Mouse (Mus musculus): Measurements from ENCODE around the gene Zfp26. TPM values are rescaled to one million over a fixed set of nuclear protein-coding genes. Genes with fewer than 3 reads are reported as not detected.

Gene Zfp26
- polyA plus RNA-seq, 1 experiment from 2014 or later, result 20.5 TPM

GRCm38 (mm10) chr9:20443183-20443783 is 16.7 kb downstream of the Zfp26 start:
- WGBS, result 92% methylated on average over 4 of the region's 4 CpGs
- Histone ChIP-seq H3K9me3 (replicated peaks) (peaks cover 12% of the 10 kb centered on the region), H3K4me1 (no peaks in the 10 kb centered on the region), H3K27me3 (ENCODE audit: low read depth, poor library complexity, severe bottlenecking) (no peaks in the 10 kb centered on the region), H3K36me3 (peaks cover 97% of the 10 kb centered on the region), H3K4me3 (no peak overlapping the region), H3K27ac (replicated peaks) (no peak overlapping the region)
- DNase-seq (ENCODE audit: low spot score), result no peak

GRCm38 (mm10) chr9:20430004-20430403 is 30.0 kb downstream of the Zfp26 start:
- Histone ChIP-seq H3K27me3 (ENCODE audit: low read depth, poor library complexity, severe bottlenecking) (no peaks in the 10 kb centered on the region), H3K27ac (replicated peaks) (no peak overlapping the region), H3K4me3 (no peak overlapping the region), H3K36me3 (peaks cover 24% of the 10 kb centered on the region), H3K9me3 (replicated peaks) (peaks cover 2% of the 10 kb centered on the region; the same call in 1 of the 2 replicates), H3K4me1 (no peaks in the 10 kb centered on the region)
- WGBS, result 89% methylated on average over 3 of the region's 3 CpGs
- no peak for DNase-seq (ENCODE audit: low spot score)

- no peak for DNase-seq (ENCODE audit: low spot score)
- no peak overlapping the region for H3K27ac ChIP-seq (replicated peaks)
- no peaks in the 10 kb centered on the region for H3K36me3 ChIP-seq
- H3K4me1 ChIP-seq, result no peaks in the 10 kb centered on the region
- WGBS, result 15% methylated on average over 1 of the region's 1 CpGs
- H3K9me3 ChIP-seq (replicated peaks), result no peaks in the 10 kb centered on the region
- no peak overlapping the region for H3K4me3 ChIP-seq
- H3K27me3 ChIP-seq (ENCODE audit: low read depth, poor library complexity, severe bottlenecking), result no peaks in the 10 kb centered on the region
Measured at GRCm38 (mm10) chr9:20411460-20411859, 48.5 kb downstream of the Zfp26 start.

- H3K27me3 ChIP-seq (ENCODE audit: low read depth, poor library complexity, severe bottlenecking), result no peaks in the 10 kb centered on the region
Measured at GRCm38 (mm10) chr9:20409319-20409718, 50.6 kb downstream of the Zfp26 start.

GRCm38 (mm10) chr9:20385343-20385703 is 74.6 kb downstream of the Zfp26 start:
- peak overlapping the region; percentile 69 for H3K4me3 ChIP-seq
- 24% methylated on average over 16 of the region's 16 CpGs for WGBS
- H3K9me3 ChIP-seq (replicated peaks), result peaks cover 27% of the 10 kb centered on the region
- H3K27ac ChIP-seq (replicated peaks), result peak overlapping the region; percentile 82
- peaks cover 18% of the 10 kb centered on the region for H3K4me1 ChIP-seq
- no peaks in the 10 kb centered on the region for H3K27me3 ChIP-seq (ENCODE audit: low read depth, poor library complexity, severe bottlenecking)
- H3K36me3 ChIP-seq, result no peaks in the 10 kb centered on the region
- DNase-seq (ENCODE audit: low spot score), result no peak

More at GRCm38 (mm10) chr9:20409319-20409718, 50.6 kb downstream of the Zfp26 start:
- no peaks in the 10 kb centered on the region for H3K36me3 ChIP-seq
- H3K9me3 ChIP-seq (replicated peaks), result peaks cover 3% of the 10 kb centered on the region; the same call in 1 of the 2 replicates
- no peak overlapping the region for H3K27ac ChIP-seq (replicated peaks)
- no peaks in the 10 kb centered on the region for H3K4me1 ChIP-seq
- DNase-seq (ENCODE audit: low spot score), result no peak
- H3K4me3 ChIP-seq, result no peak overlapping the region
- 83% methylated on average over 2 of the region's 2 CpGs for WGBS

GRCm38 (mm10) chr9:20384532-20385342 is 75.2 kb downstream of the Zfp26 start, which contains the start of gene Zfp560:
Gene Zfp560, minus strand, starts transcription at chr9:20385177.
- 3% methylated on average over 40 of the region's 40 CpGs for WGBS

GRCm38 (mm10) chr9:20383659-20384058 is 76.3 kb downstream of the Zfp26 start:
- H3K9me3 ChIP-seq (replicated peaks), result peaks cover 32% of the 10 kb centered on the region
- H3K27ac ChIP-seq (replicated peaks), result no peak overlapping the region
- peak overlapping the region; percentile 69 for H3K4me3 ChIP-seq
- WGBS, result 93% methylated on average over 7 of the region's 7 CpGs
- H3K36me3 ChIP-seq, result no peaks in the 10 kb centered on the region
- H3K4me1 ChIP-seq, result peaks cover 18% of the 10 kb centered on the region
- DNase-seq (ENCODE audit: low spot score), result no peak
- H3K27me3 ChIP-seq (ENCODE audit: low read depth, poor library complexity, severe bottlenecking), result no peaks in the 10 kb centered on the region

More at GRCm38 (mm10) chr9:20384532-20385342, 75.2 kb downstream of the Zfp26 start, which contains the start of gene Zfp560:
- H3K27me3 ChIP-seq (ENCODE audit: low read depth, poor library complexity, severe bottlenecking), result no peaks in the 10 kb centered on the region
- H3K36me3 ChIP-seq, result no peaks in the 10 kb centered on the region
- peaks cover 18% of the 10 kb centered on the region for H3K4me1 ChIP-seq
- H3K4me3 ChIP-seq, result peak within 1 kb of the TSS; percentile 69
- peak; percentile 94 for DNase-seq (ENCODE audit: low spot score)
- peaks cover 33% of the 10 kb centered on the region for H3K9me3 ChIP-seq (replicated peaks)
- H3K27ac ChIP-seq (replicated peaks), result peak within 1 kb of the TSS; percentile 82

Other genes with a start within 250 kb of the Zfp26 start
- gene Olfr871, start 248.0 kb downstream of the Zfp26 start, polyA plus RNA-seq (2016; fragmentation: Nextera tagmentation; extraction: Ambion mirVana), result not detected in 2 replicates
- not detected in 2 replicates for gene Olfr872, start 223.0 kb downstream of the Zfp26 start, polyA plus RNA-seq (2016; fragmentation: Nextera tagmentation; extraction: Ambion mirVana)
- gene Olfr39, start 177.8 kb downstream of the Zfp26 start, polyA plus RNA-seq (2016; fragmentation: Nextera tagmentation; extraction: Ambion mirVana), result not detected in 2 replicates
- not detected in 2 replicates for gene Olfr873, start 161.6 kb downstream of the Zfp26 start, polyA plus RNA-seq (2016; fragmentation: Nextera tagmentation; extraction: Ambion mirVana)
- not detected in 2 replicates for gene Olfr18, start 124.1 kb downstream of the Zfp26 start, polyA plus RNA-seq (2016; fragmentation: Nextera tagmentation; extraction: Ambion mirVana)
- 29.1 and 32.1 TPM in 2 replicates for gene Zfp560, start 75.0 kb downstream of the Zfp26 start, polyA plus RNA-seq (2016; fragmentation: Nextera tagmentation; extraction: Ambion mirVana)
- gene Zfp426, start 32.6 kb upstream of the Zfp26 start, polyA plus RNA-seq (2016; fragmentation: Nextera tagmentation; extraction: Ambion mirVana), result 27.3 and 31.3 TPM in 2 replicates
- 117 and 139 TPM in 2 replicates for gene Zfp266, start 61.3 kb upstream of the Zfp26 start, polyA plus RNA-seq (2016; fragmentation: Nextera tagmentation; extraction: Ambion mirVana)
- gene Zfp846, start 121.1 kb upstream of the Zfp26 start, polyA plus RNA-seq (2016; fragmentation: Nextera tagmentation; extraction: Ambion mirVana), result 18.9 and 20.2 TPM in 2 replicates
- 381 and 400 TPM in 2 replicates for gene Ubl5, start 182.7 kb upstream of the Zfp26 start, polyA plus RNA-seq (2016; fragmentation: Nextera tagmentation; extraction: Ambion mirVana)
- 20.4 and 21.2 TPM in 2 replicates for gene Fbxl12, start 184.6 kb upstream of the Zfp26 start, polyA plus RNA-seq (2016; fragmentation: Nextera tagmentation; extraction: Ambion mirVana)
- 84.0 and 91.4 TPM in 2 replicates for gene Pin1, start 191.9 kb upstream of the Zfp26 start, polyA plus RNA-seq (2016; fragmentation: Nextera tagmentation; extraction: Ambion mirVana)

Data from midbrain, embryonic 10.5 days (tissue).